Mouse (Mus musculus): ENCODE data around the gene Stom. TPM values are rescaled to one million over a fixed set of nuclear protein-coding genes. Genes with fewer than 3 reads are reported as not detected.

The Stom gene
- 20.1 and 23.0 TPM in 2 replicates for polyA plus RNA-seq (2012; rRNA removed)

DNA sequence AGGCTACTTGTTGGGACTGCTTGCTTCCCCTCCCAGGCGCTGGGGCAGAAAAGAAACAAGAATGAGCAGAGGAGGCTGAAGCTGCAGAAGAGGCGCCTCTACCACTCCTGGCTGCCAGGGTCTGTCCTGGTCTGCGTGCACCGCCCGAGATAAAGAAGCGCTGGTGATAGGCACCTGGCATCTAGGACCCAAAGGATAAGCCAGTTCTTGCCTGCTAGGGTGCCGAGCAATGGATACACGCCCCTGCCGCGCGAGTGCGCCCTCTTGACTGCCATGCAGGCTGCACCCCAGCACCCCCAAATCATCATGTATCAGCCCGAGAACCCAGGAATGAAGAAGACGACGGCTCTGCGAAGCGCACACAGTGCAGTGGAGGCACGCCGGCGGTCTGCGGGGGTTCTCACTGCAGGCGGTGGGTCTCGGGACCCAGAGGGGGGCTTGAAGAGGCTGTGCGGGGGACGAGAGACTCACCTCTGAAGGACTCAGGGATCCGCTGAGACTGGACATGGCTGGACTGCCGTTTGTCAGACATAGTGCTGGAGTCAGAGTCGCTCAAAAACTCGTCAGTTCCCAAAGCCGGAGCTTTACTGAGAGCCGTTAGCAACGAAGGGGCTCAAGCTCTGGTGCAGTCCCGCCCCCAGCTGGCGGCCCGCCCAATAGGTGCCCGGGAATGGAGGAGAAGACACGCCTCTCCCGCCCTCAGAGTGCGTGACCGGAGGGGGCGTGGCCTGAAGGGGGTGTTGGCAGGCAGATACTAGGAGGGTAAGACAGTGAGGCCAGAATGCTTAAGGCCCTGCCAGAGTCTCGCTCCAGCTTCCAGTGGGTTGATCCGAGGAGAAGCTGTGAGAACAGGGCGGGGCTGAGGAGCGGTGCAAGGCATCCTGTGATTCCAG is at the start of gene Stom:
Stom (minus strand) TSS at position 589 of the 893 bp plus-strand sequence.
- Histone ChIP-seq H3K27me3 (ENCODE audit: control insufficient read depth, insufficient read depth, low read length) (no peaks in the 10 kb centered on the region), H3K27ac (ENCODE audit: control insufficient read depth, insufficient read depth, low read depth, low read length) (peak within 1 kb of the TSS; percentile 97), H3K36me3 (ENCODE audit: control insufficient read depth, insufficient read depth, low read length) (no peaks in the 10 kb centered on the region), H3K4me1 (ENCODE audit: control insufficient read depth, insufficient read depth, low read length) (peaks cover 10% of the 10 kb centered on the region), H3K4me3 (ENCODE audit: control insufficient read depth, low read depth, low read length) (peak within 1 kb of the TSS; percentile 98)
- TF ChIP-seq CTCF (IDR thresholded peaks at IDR 0.05; ENCODE audit: control insufficient read depth, insufficient read depth, insufficient replicate concordance, low read depth, low read length) = no peak
- peak; percentile 81 for TF ChIP-seq POLR2A (IDR thresholded peaks at IDR 0.05; ENCODE audit: control insufficient read depth, low read depth, low read length)

DNA sequence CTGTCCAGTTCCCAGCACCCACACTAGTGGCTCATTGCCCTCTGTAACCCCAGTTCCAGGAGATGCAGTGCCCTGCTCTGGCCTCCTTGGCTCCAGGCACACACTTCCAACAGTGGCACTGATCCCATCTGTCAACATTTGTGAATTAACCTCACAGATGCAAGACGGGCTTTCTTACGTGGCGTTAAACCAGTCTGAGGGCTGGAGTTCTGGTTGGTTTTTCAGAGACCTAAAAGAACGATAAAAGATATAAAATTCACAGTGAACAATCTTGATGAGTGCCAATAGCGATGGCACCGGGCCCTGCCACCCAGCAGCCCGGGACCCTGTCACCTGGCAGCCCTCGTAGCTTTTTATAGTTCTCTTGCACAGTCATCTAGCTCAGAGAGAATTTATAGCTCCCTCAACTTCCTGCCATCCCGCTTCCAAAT is 48.7 kb upstream of the Stom start:
- no peak overlapping the region for H3K4me3 ChIP-seq (ENCODE audit: control insufficient read depth, low read depth, low read length)
- no peaks in the 10 kb centered on the region; the same call in 1 of the 2 replicates for H3K27me3 ChIP-seq (ENCODE audit: control insufficient read depth, insufficient read depth, low read length)
- no peaks in the 10 kb centered on the region for H3K36me3 ChIP-seq (ENCODE audit: control insufficient read depth, insufficient read depth, low read length)
- no peaks in the 10 kb centered on the region for H3K4me1 ChIP-seq (ENCODE audit: control insufficient read depth, insufficient read depth, low read length)
- H3K27ac ChIP-seq (ENCODE audit: control insufficient read depth, insufficient read depth, low read depth, low read length) = no peak overlapping the region
- TF ChIP-seq POLR2A (IDR thresholded peaks at IDR 0.05; ENCODE audit: control insufficient read depth, low read depth, low read length) (no peak), CTCF (IDR thresholded peaks at IDR 0.05; ENCODE audit: control insufficient read depth, insufficient read depth, insufficient replicate concordance, low read depth, low read length) (no peak)

DNA sequence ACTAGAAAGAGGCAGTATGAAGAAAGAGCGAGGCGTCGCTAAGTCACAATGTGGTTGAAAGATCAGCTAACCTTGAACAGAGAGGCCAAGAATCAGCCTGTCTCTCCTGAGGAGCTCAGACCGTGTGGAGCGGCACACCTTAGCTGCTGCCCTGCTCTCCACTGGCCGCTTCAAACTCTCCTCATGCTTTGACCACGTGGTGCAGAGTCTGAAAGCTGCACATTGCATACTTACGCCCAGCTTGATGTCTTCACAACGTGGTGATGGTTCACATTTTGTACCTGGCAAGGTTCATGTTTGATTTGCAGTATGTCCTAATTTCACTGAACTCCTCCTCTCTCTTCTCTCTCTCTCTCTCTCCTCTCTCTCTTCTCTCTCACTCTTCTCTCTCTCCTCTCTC is 42.5 kb upstream of the Stom start:
- Histone ChIP-seq H3K27me3 (ENCODE audit: control insufficient read depth, insufficient read depth, low read length) (no peaks in the 10 kb centered on the region; the same call in 1 of the 2 replicates), H3K27ac (ENCODE audit: control insufficient read depth, insufficient read depth, low read depth, low read length) (no peak overlapping the region), H3K4me3 (ENCODE audit: control insufficient read depth, low read depth, low read length) (no peak overlapping the region), H3K4me1 (ENCODE audit: control insufficient read depth, insufficient read depth, low read length) (no peaks in the 10 kb centered on the region), H3K36me3 (ENCODE audit: control insufficient read depth, insufficient read depth, low read length) (no peaks in the 10 kb centered on the region)
- TF ChIP-seq CTCF (IDR thresholded peaks at IDR 0.05; ENCODE audit: control insufficient read depth, insufficient read depth, insufficient replicate concordance, low read depth, low read length) = no peak
- no peak for TF ChIP-seq POLR2A (IDR thresholded peaks at IDR 0.05; ENCODE audit: control insufficient read depth, low read depth, low read length)

DNA sequence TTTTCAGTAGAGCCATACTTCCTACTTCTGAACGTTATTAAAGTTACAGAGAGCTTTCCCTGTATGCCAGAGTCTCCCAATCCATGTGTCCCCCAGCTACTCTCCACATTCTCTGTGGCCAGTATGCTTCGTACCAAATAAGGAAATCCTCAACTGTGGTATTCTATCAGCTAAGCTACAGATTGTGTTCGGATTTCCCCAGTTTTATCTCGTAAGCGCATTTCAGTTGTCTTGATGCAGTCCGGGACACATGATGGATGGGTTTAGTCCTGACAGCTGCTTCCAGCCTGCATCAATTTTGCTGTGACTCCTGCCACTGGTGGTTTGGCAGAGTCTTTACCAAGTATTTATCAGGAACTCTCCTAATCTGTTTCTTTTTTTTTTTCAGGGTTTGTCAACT is 40.8 kb upstream of the Stom start:
- H3K4me1 ChIP-seq (ENCODE audit: control insufficient read depth, insufficient read depth, low read length) = no peaks in the 10 kb centered on the region
- no peaks in the 10 kb centered on the region for H3K36me3 ChIP-seq (ENCODE audit: control insufficient read depth, insufficient read depth, low read length)
- H3K27me3 ChIP-seq (ENCODE audit: control insufficient read depth, insufficient read depth, low read length) = no peaks in the 10 kb centered on the region
- no peak overlapping the region for H3K4me3 ChIP-seq (ENCODE audit: control insufficient read depth, low read depth, low read length)
- TF ChIP-seq CTCF (IDR thresholded peaks at IDR 0.05; ENCODE audit: control insufficient read depth, insufficient read depth, insufficient replicate concordance, low read depth, low read length) (no peak), POLR2A (IDR thresholded peaks at IDR 0.05; ENCODE audit: control insufficient read depth, low read depth, low read length) (no peak)
- H3K27ac ChIP-seq (ENCODE audit: control insufficient read depth, insufficient read depth, low read depth, low read length) = no peak overlapping the region

DNA sequence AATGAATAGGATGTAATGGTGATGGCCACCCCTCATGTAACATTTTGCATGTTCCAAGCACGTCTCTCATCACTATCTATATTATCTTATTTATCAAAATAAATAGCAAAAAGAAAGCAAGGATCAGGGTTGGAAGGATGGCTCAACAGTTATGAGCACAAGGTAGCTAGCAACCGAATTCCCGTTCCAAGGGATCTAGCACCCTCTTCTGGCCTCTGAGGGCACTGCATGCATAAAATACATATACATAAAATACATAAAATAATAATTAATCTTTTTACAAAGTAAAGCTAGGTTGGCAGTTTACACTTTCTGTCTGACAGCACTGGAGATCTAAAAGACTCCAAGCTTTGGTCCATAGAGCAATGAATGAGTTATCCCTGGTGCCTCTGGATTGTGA is 36.2 kb upstream of the Stom start:
- no peak overlapping the region for H3K4me3 ChIP-seq (ENCODE audit: control insufficient read depth, low read depth, low read length)
- TF ChIP-seq POLR2A (IDR thresholded peaks at IDR 0.05; ENCODE audit: control insufficient read depth, low read depth, low read length) (no peak), CTCF (IDR thresholded peaks at IDR 0.05; ENCODE audit: control insufficient read depth, insufficient read depth, insufficient replicate concordance, low read depth, low read length) (peak; percentile 45; the same call in 1 of the 2 replicates)
- H3K27me3 ChIP-seq (ENCODE audit: control insufficient read depth, insufficient read depth, low read length) = no peaks in the 10 kb centered on the region
- H3K27ac ChIP-seq (ENCODE audit: control insufficient read depth, insufficient read depth, low read depth, low read length) = no peak overlapping the region
- no peaks in the 10 kb centered on the region for H3K36me3 ChIP-seq (ENCODE audit: control insufficient read depth, insufficient read depth, low read length)
- H3K4me1 ChIP-seq (ENCODE audit: control insufficient read depth, insufficient read depth, low read length) = no peaks in the 10 kb centered on the region

DNA sequence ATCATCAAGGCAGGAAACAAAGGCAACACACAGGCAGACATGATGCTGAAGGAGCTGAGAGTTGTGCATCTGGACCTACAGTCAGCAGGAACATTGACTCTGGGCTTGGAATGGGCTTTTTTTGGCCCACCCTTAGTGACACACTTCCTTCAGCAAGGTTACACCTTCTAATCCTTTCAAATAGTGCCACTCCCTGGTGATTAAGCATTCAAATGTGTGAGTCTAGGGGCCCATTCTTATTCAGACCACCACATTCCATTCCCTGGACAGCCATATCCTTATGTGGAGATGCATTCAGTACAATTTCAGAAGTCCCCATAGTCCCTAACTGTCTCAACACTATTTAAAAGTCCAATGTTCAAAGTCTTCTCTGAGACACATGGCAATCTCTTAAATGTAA is 33.9 kb upstream of the Stom start:
- no peaks in the 10 kb centered on the region for H3K36me3 ChIP-seq (ENCODE audit: control insufficient read depth, insufficient read depth, low read length)
- H3K27ac ChIP-seq (ENCODE audit: control insufficient read depth, insufficient read depth, low read depth, low read length) = no peak overlapping the region
- no peaks in the 10 kb centered on the region for H3K4me1 ChIP-seq (ENCODE audit: control insufficient read depth, insufficient read depth, low read length)
- H3K27me3 ChIP-seq (ENCODE audit: control insufficient read depth, insufficient read depth, low read length) = no peaks in the 10 kb centered on the region
- TF ChIP-seq CTCF (IDR thresholded peaks at IDR 0.05; ENCODE audit: control insufficient read depth, insufficient read depth, insufficient replicate concordance, low read depth, low read length) (no peak), POLR2A (IDR thresholded peaks at IDR 0.05; ENCODE audit: control insufficient read depth, low read depth, low read length) (no peak)
- no peak overlapping the region for H3K4me3 ChIP-seq (ENCODE audit: control insufficient read depth, low read depth, low read length)

DNA sequence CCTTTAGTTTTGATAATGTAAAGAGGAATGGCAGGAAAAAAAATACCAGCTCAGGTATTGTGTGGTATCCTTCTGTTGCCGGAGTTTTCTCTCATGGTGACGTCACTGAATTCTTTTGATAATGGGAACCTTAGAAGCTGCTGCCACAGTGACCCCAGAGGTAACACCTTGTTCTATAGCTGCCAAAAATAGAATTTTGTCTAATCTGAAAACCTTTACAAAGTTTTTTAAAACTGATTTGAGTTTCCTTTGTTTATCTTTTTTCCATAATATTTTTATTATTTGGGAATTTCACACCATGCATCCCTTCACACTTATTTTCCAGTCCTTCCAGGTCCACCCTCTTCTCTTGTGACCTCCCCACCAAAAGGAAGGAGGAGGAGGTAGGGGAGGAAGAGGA is 30.9 kb upstream of the Stom start, which contains the start of gene 4930568D16Rik:
4930568D16Rik (minus strand) TSS at position 101 of the 400 bp plus-strand sequence.
- Histone ChIP-seq H3K4me3 (ENCODE audit: control insufficient read depth, low read depth, low read length) (peak within 1 kb of the TSS; percentile 32), H3K27ac (ENCODE audit: control insufficient read depth, insufficient read depth, low read depth, low read length) (no peak within 1 kb of the TSS), H3K36me3 (ENCODE audit: control insufficient read depth, insufficient read depth, low read length) (no peaks in the 10 kb centered on the region), H3K27me3 (ENCODE audit: control insufficient read depth, insufficient read depth, low read length) (no peaks in the 10 kb centered on the region), H3K4me1 (ENCODE audit: control insufficient read depth, insufficient read depth, low read length) (no peaks in the 10 kb centered on the region)
- no peak for TF ChIP-seq CTCF (IDR thresholded peaks at IDR 0.05; ENCODE audit: control insufficient read depth, insufficient read depth, insufficient replicate concordance, low read depth, low read length)
- no peak for TF ChIP-seq POLR2A (IDR thresholded peaks at IDR 0.05; ENCODE audit: control insufficient read depth, low read depth, low read length)

Measured in testis, adult 2 months (tissue).